Mouse (Mus musculus) heart, postnatal 14 days (tissue): ENCODE results near the gene Ccnb1ip1. TPM values are rescaled to one million over a fixed set of nuclear protein-coding genes. Genes with fewer than 3 reads are reported as not detected.

Experiments
- DNase-seq, 2 experiments: peaks; one replicate each; pipeline ENCODE4 v3.0.0; 2021 to 2022
- intact Hi-C: fragments of 180-260 bp; cut with DNase I; formaldehyde crosslinking; loops from one replicate; pipeline ENCODE4 v1.15.1; 2025
- total RNA-seq, 2 experiments: library from RNA; stranded (reverse); gene quantifications; 2 replicates each; pipeline ENCODE4 v1.2.3; 2021

Gene Ccnb1ip1
- total RNA-seq, 2 experiments from 2014 or later: not detected

GRCm38 (mm10) chr14:50785251-50785637 lies 22.3 kb downstream of the Ccnb1ip1 start, which contains the start of gene Ttc5:
TSS of gene Ttc5 (minus strand) at chr14:50785519.
- intact Hi-C loops: no loop called here
- peak; percentile 90 to 95 for DNase-seq

DNA sequence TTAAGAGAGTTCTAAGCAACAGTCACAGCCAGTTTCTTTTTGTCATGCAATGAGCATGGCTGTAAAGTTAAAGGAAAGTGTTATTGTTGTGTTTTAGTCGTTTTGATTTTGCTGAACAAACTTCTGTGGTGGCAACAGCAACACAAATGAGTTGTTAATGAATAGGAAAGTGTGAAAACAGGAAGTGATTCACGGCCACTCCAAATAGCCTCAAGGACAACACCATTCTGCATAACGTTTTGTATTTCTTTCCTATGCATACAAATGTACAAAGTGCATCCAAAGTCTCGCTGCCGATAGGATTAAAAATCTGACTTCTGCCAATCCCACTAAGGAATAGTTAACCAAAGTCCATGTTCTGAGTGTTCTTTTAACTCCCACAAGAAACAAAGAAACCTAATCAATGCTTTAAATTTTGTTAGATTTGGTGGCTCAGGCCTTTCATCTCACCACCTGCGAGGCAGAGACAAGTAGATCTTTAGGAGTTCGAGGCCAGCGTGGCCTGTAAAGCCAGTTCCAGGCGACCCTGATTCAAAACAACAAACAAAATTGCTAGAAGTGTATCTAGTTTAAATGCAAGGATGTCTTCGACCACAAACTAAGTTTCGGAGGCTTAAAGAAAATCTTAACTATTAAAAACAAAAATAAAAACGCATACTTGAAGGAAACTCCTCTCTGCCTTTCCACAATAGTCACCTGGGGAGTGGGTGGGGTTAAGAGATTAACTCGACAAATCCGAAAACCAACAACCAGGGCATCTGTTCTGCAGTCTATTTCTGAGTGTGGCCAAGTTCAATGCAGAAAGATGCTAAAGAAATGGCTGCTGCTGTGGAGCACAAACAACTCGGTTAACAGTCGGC lies 22.9 kb downstream of the Ccnb1ip1 start:
- DNase-seq: no peak
- intact Hi-C loops: no loop called here

- DNase-seq: no peak
- intact Hi-C loops: no loop called here
Observed at GRCm38 (mm10) chr14:50782166-50782565, 25.4 kb downstream of the Ccnb1ip1 start.

- intact Hi-C loops: no loop called here
- DNase-seq: no peak
Observed at GRCm38 (mm10) chr14:50771342-50771741, 36.2 kb downstream of the Ccnb1ip1 start.

GRCm38 (mm10) chr14:50765736-50766135 lies 41.8 kb downstream of the Ccnb1ip1 start:
- intact Hi-C loops: no loop called here
- no peak for DNase-seq

GRCm38 (mm10) chr14:50758416-50759085 lies 49.0 kb downstream of the Ccnb1ip1 start:
- DNase-seq: no peak
- intact Hi-C loops: no loop called here

GRCm38 (mm10) chr14:50744994-50745393 lies 62.5 kb downstream of the Ccnb1ip1 start, which contains the start of gene Olfr749:
TSS of gene Olfr749 (minus strand) at chr14:50745094.
- intact Hi-C loops: no loop called here
- no peak for DNase-seq

- intact Hi-C loops: no loop called here
- DNase-seq: no peak
Observed at GRCm38 (mm10) chr14:50741584-50741983, 65.9 kb downstream of the Ccnb1ip1 start.

GRCm38 (mm10) chr14:50740334-50740733 lies 67.2 kb downstream of the Ccnb1ip1 start:
- no peak for DNase-seq
- intact Hi-C loops: no loop called here

Other genes starting within 250 kb of the Ccnb1ip1 start
- gene Olfr744, start 192.9 kb downstream of the Ccnb1ip1 start, total RNA-seq: not detected
- gene Olfr745, start 168.3 kb downstream of the Ccnb1ip1 start, total RNA-seq: not detected
- not detected for gene Olfr746, start 160.6 kb downstream of the Ccnb1ip1 start, total RNA-seq
- gene Olfr747, start 114.5 kb downstream of the Ccnb1ip1 start, total RNA-seq: not detected
- not detected for gene Olfr748, start 100.4 kb downstream of the Ccnb1ip1 start, total RNA-seq
- not detected for gene Olfr749, start 62.6 kb downstream of the Ccnb1ip1 start, total RNA-seq
- 10 to 100 TPM; 18.1 to 24.3 TPM for gene Ttc5, start 22.2 kb downstream of the Ccnb1ip1 start, total RNA-seq
- gene Parp2, start 109 bp upstream of the Ccnb1ip1 start, total RNA-seq: 10 to 100 TPM; 13.3 to 14.1 TPM
- 10 to 100 TPM; 10.4 to 15.5 TPM for gene Tep1, start 62.8 kb upstream of the Ccnb1ip1 start, total RNA-seq
- 10 to 100 TPM; 14.5 to 22.5 TPM for gene Klhl33, start 89.8 kb upstream of the Ccnb1ip1 start, total RNA-seq
- gene Osgep, start 117.2 kb upstream of the Ccnb1ip1 start, total RNA-seq: 10 to 100 TPM; 59.4 to 63.9 TPM
- 10 to 100 TPM; 26.3 to 29.4 TPM for gene Apex1, start 117.2 kb upstream of the Ccnb1ip1 start, total RNA-seq
- gene Pip4p1, start 123.1 kb upstream of the Ccnb1ip1 start, total RNA-seq: 10 to 100 TPM; 19.2 to 21.8 TPM
- gene Pnp, start 123.3 kb upstream of the Ccnb1ip1 start, total RNA-seq: 10 to 100 TPM; 15.6 to 17.3 TPM
- gene Gm49342, start 136.8 kb upstream of the Ccnb1ip1 start, total RNA-seq: 10 to 100 TPM; 11.1 to 13.0 TPM
- 1 to 10 TPM in 1 of 2 experiments, under 1 TPM in 1; 0.39 to 1.2 TPM for gene Pnp2, start 148.3 kb upstream of the Ccnb1ip1 start, total RNA-seq
- gene Rnase10, start 200.0 kb upstream of the Ccnb1ip1 start, total RNA-seq: under 1 TPM in 1 of 2 experiments, not detected in 1; 0.22 TPM
- not detected for gene Rnase9, start 234.1 kb upstream of the Ccnb1ip1 start, total RNA-seq
- not detected for gene Rnase11, start 242.4 kb upstream of the Ccnb1ip1 start, total RNA-seq
- not detected for gene Rnase12, start 249.9 kb upstream of the Ccnb1ip1 start, total RNA-seq